Mouse (Mus musculus): ENCODE results near the gene Gpatch3.

DNA sequence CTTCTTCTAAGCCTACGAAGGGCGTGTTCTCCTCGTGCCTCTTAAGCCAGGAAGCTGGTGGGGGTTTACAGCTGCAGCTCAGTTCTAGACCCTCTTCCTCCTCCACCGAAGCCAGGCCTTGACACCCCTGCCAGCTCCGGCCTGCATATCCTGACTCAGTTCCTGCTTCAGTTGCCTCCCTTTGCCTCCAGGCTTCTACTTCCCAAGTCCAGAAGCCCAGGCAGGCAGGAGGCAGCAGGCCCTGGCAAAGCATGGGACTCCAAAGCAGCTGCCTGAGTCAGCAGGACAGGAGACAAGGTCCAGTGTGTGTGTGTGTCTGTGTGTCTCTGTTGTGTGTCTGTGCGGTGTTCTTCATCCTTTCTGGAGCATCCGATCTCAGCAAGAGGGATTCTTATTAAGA is 29.6 kb downstream of the Gpatch3 start:
- TF ChIP-seq POLR2A (IDR thresholded peaks at IDR 0.05; ENCODE audit: borderline replicate concordance, low read depth, low read length) (no peak), CTCF (IDR thresholded peaks at IDR 0.05; ENCODE audit: low read depth, low read length) (no peak)
